Mouse (Mus musculus) lung, postnatal 14 days (tissue): ENCODE measurements around the gene Mical2.

ENCODE experiments used
- DNase-seq: peaks from one replicate; pipeline ENCODE4 v3.0.0; 2021

Mical2 gene

DNA sequence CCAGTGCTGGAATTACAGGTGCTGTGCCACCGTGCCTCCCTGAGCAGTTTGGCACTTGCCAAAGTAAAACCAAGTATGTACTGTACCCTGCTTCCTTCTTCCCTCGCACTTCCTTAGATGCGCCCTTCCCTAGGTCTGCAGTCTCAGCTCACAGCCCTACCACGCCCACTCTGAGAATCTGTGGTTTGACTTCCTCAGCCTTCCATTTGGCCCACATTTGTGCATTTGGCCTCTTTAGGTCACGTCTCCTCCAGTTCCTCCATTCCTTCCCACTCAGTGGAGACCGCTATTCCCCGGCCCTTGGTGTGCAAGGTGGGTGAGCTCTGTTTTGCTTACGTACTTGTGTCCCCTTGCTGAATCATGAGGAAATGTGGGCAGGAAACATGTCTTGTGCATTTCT is 59.9 kb downstream of the Mical2 start:
- no peak for DNase-seq

DNA sequence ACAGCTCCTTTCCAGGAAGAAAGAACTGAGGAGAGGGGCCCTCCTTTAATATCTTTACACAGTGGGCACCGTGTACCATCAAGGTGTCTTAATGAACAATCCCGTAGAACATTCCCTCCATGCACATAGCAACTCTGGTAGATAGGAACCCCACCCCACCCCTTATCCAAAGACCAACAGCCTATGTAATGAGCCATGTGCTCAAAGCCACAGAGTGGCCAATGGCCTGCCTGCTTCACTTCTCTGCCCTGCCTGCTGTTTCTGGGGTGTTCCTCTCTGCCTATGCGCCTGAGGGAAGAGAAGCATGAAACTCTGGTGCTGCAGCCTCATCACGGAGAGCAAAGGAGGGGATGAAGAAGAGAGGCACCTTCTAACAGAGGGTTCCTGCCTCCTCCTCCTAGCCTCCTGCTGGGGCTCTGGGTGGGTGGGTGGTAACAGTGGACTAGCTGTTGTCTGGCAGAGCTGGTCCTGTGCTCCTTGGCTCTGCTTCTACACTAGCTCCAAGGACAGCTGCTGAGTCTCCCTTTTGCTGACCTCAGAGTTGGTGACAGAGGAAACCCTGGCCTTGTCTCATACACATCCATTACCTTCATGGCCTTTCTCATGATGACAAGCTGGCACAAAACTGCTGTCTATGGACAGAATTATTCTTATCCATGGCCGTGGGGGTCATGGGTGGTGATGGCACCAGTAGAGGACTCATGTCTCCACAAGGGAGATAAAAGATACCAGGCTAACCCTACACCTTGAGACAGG is 62.9 kb downstream of the Mical2 start:
- DNase-seq: no peak

DNA sequence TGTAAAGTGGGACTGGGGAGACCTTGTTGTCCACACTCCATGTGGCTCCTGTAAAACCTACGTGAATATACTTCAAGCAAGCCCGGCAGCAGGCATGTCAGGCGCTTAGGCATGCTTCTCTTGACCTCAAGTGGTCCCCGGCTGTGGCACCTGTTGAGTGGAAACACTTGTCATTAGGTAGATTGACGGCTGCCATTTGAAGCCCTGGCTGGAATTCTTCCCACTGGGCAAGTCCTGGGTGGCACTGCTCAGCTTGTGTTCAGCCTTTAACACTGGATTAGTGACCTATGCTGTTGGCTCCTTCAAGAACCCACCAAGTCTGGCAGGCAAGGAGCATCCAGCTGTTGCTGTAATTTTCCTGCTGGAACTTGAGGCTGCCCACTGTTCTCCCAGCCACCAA is 63.9 kb downstream of the Mical2 start:
- DNase-seq: peak; percentile 65

DNA sequence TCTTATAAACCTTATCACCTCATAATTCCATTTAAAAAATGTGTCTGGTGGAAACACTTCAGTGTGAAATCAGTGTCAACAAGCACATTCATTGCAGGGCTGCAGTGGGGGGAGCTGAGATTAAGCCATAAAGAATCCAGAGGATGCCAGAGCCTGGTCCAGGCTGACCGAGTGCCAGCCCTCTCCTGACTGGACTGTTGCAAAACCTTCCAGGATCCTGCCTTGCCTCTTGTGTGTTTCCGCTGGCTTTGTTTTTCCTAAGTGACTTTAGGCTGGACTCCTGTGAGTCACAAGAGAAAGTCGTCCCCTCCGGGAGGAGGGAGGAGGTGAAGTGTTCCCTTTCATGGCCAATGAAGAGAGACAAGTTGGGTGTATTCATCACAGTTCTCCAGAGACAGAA is 64.3 kb downstream of the Mical2 start:
- peak; percentile 72 for DNase-seq

DNA sequence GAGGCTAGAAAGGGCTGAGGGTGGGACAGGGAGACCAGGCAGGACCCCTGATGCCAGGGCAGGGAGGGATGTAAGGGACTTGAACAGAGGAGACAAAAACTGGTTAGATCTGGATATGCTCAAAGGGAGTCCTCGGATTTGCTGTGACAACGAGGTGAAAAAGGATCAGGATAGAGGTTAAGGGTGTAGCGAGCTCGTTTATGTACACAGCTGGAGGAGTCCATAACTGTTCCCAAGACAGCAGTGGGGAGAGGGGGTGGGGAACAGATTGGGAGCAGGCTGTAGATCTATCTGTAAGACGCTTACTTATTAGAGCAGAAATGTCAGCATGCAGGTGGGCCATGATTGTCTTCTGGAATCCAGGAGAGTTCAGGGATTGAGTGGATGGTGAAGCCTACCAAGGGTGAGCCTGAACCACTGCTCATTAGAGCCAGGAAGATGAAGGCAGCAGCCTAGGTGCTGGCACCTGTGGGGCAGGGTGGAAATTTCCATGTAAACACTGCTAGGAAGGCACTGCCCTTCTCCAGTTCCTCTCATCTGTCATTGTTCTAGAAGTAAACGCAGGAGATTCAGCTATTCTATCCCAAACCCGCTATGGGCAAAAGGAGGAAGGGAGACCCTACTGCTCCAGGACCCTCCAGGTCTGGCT is 67.9 kb downstream of the Mical2 start:
- DNase-seq: no peak

DNA sequence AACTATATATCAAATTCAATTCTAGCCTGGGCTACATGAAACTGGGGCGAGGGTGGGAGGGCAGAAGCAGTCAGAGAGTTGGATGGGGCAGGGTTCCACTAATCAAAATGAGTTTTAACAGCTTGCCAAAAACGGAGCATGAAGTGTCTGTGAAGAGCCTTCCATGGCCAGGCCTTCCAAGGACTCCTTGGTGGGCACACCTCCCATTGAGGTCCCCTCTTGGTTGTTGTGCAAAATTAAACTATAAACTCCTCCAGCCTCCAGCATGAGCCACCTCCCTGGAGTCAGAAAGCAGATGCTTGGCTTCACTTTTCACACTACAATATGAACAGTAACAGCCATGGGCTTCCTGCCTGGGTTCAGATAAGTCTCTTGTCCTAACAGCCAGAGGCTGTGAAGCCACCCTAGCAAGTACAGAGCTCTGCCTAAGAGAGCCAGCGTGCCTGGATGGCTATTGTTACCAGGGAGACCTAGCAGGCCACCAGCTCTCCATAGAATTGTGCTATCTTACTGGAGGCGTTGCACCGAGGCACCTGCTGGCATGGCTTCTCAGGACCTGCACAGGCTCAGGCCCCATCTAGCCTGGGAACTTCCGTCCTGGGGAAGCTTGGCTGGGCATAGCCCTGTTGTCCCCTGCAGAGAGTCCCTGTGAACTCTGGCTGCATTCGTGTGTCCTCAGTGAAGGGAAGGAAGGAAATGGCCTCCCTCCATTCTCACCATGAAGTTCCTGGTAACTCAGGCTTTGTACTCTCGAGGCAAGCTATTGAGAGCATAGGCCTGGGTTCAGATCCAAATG is 70.0 kb downstream of the Mical2 start:
- DNase-seq: no peak

DNA sequence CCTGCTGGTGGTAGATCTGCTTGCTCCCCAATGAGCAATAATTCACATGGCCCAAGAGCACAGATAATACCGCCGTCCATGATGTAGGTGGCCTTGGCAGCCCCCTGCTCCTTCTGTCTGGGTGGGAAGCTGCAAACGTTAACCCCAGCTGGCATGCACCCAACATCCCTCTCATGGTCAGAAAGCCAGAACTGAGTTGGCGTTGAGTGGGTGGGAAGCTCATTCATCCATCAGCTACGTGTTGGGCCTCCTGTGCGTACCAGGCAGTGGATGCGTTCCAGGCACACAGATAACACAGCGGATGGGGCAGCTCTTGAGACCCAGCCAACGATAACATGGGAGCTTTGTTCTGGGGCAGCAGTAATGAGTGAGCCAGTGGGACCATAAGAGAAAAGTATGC is 72.4 kb downstream of the Mical2 start:
- DNase-seq: peak; percentile 46

DNA sequence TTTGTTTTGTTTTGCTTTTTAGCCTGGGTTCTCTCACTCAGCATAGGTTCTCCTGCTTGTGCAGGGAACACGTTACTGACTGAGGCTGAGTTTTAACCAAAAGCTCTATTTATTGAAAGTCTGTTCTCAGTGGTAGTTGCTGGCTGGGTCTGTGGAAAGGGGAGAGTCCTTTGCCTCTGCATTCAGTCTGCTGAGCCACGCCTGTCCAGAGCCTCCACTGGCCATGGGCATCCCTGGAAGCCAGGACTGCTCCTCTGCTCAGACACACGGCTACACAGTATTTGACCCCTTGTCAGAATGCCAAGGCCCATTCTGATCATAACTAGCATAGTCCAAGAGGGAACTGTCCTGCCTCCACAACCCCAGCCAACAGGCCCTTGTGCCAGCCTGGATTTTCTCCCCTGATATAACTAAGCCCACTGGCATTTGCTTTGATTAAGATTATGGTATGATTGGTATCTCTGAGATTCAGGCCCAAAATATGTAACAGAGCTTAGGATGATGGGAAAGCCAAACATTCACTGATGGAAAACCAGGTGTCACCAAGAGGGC is 73.3 kb downstream of the Mical2 start:
- DNase-seq: peak; percentile 46

DNA sequence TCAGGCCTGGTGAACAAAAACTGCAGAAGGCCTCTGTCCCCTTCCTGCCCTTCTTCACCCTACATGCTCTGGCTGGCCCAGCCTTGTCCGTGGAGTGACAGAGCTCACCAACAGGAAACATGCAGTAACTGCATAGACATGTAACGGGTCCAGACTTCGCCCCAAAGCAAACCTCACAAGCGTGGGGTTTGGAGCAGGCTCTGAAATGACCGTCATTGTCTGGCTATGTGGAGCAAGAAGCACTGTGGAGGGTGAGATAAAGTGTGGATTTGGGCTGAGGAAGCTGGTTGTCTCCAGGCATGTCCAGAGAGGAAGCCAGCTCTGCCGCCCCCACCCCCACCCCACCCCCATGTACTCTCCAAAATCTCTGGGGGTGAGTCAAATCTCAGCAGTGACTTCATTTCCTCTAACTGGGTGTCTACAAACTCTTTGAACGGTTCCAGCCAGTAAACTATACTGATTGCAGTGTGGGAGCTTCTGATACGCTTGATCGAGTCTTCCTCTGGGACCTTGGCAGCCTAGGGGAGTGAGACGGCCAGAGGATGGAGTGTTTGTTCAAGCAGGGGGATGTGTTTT is 74.0 kb downstream of the Mical2 start:
- DNase-seq: peak; percentile 57

DNA sequence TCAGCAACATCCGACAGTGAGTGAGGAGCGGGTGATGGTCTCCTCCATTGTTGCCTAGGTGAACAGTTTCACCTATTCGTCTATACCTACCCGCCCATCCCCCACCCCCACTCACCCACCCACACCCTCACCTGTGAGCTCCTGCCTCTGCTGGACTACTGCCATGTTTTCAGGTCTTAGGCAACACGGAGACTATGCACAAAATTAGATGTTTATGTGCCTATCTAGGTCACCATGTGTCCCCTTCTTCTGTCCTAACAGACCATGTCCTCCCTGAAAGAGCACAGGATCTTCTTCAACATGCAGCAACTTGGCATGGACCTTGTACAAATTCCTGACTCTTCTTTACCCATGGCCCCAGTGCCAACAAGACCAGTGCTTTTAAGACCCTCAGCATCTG is 74.5 kb downstream of the Mical2 start:
- no peak for DNase-seq

DNA sequence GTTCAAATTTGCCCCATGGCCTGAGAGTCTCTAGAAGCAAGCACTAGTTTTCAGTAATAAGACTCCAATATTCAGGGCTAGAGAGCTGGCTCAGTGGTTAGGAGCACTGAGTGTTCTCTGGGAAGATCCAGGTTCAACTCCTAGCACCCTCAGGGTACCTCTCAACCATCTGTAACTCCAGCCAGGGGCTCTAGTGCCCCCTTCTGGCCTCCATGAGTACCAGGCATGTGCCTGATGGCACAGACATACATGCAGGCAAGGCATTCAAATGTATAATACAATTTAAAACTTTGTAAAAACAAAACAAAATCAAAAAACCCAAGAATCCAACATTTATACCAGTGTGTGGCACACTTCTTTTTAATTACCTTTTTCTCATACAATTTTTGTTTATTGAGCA is 75.4 kb downstream of the Mical2 start:
- no peak for DNase-seq

DNA sequence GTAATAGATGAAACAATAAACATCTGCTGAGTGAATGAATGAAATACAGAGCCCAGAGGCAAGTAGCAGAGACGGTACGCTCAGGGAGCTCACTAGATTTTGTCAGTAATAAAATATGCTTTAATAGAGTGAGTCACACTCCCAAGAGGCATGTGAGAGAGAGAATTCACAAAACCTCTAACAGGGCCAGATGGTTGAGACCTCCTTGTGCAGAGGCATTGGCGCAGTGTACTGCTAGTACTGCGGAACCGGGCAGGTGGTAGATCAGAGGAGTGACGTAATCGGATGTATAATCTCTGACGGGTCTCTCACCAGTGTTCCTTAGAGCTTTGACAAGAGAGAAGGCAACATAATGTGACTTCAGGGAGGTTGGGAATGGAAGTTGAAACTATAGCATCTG is 78.7 kb downstream of the Mical2 start:
- no peak for DNase-seq

DNA sequence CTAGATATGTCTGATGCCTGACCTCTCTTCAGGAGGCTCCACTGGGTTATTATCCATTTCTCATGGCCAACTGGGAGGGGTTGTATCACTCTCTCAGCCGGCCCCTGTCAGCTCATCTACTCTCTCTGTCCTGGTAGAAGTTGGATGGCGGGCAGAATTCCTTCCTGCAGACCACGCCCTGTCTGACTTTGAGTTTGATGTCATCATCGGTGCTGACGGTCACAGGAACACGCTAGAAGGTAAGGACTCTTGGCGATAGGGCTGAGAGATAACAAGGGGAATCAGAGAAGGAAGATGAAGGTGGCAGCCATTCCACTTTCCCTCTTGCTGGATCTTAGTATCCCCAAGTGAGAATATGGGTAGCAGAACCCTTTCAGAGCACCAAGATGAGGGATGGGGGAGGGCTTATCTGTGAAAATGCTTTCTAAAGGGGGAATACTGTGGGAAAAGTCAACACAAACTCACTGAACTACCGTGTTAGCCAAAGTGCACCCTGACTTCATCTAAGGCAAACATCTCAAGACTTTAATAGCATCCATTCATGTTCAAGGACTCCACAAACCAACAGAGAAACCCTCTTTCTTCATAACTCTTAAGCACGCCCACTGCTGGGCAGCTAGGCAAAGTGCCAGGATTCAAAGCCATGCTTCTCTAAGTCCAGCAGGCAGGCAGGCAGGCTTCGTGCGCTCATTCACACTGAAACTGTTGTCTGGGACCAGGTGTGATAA is 83.8 kb downstream of the Mical2 start:
- peak; percentile 75 for DNase-seq

DNA sequence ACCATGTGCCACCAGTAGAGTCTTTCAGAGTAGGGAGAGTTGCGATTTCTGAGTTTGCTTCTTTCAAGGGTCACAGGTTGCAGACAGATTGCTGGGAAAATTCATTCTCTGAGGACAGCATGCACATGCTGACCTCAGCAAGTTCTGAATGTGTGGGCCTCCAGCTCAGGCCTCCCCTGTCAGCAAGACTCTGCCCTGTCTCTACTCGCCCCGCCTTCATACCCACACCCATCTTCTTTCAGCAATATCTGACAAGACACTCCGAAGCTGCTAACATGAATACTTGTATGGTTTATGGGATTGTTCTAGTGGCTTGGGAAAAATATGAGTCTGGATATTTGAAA is 84.3 kb downstream of the Mical2 start:
- no peak for DNase-seq

DNA sequence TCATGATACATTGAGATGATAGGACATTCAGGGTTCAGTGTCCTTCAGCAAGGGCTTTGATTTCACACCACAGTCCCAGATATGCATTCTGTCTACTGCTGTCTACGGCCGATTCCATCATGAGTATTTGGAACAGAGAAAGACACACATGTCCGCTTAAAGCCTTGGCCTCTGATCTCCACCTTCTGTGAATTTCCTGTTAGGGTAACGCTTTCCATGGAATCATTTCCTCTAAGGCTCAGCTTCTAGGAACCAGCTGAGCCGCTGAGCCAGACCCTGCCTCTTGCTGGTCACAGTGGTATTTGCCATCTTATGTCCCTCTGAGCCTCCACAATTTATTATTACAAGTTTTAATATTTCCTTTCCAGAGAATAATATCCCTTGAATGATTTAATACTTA is 87.6 kb downstream of the Mical2 start:
- no peak for DNase-seq

DNA sequence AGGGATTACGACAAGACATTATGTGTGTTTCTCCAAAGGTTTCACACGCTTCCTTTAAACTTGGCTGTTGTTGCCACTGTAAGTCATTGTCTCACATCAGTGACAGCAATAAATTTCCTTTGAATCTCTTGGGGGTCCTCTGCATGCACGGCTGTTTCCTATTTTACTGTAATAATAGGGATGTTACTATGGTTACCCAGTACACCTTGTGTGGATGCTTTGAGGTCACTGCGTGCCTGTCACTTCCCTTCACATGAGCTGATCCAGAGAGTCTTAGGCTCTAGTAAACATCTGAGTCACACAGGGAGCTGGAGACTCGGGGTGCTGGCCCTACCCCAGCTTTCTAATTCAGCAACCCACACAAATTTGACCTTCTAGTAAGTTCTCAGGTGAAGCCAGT is 88.0 kb downstream of the Mical2 start:
- DNase-seq: no peak

DNA sequence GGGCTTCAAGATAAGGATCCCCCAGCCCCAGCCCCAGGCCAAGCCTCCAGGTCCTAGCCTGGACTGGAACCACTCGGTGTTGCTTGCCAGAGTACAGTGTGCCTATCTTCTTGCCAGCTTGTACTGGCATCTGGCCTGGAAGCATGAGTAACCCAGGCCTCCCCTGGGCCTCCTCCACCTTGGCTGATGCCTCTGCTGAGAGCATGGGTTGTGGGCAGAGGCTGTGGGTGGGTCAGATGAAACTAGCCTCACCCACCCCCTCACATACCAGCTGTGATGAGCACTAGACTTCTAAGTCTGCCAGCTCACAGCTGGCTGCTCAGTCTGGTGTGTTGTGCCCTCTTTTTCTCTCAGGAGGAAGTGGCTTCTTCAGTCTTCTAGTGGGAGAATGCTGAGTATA is 90.6 kb downstream of the Mical2 start:
- no peak for DNase-seq

DNA sequence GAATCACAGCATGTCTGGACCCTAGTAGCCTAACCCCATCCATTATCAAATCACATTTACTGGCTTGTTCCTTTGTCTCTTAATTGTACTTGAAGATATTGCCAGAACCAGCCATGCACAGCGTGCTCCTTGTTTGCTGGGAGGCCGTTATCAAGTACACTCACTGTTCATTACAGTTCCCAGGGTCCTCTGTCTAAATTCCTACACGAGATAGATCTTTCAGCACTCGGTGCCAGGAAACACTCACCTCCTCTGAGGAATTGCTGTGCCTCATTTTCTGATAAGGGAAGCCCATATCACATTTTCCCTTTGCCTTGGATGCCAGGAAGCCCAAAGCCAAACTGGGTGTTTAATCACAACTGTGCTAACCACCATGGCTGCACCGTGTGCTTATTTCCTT is 91.8 kb downstream of the Mical2 start:
- no peak for DNase-seq

DNA sequence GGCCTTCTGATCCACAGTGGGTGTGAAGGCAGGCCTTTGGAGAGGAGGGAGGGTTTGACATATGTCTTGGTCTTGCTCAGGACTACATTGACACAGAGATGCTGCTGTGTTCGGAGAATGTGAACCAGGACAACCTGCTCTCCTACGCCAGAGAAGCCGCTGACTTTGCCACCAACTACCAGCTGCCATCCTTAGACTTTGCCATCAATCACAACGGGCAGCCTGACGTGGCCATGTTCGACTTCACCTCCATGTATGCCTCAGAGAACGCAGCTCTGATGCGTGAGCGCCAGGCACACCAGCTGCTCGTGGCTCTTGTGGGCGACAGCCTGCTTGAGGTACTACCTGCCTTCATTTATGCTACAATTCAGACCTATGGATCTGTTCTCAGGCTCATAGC is 92.7 kb downstream of the Mical2 start:
- no peak for DNase-seq

DNA sequence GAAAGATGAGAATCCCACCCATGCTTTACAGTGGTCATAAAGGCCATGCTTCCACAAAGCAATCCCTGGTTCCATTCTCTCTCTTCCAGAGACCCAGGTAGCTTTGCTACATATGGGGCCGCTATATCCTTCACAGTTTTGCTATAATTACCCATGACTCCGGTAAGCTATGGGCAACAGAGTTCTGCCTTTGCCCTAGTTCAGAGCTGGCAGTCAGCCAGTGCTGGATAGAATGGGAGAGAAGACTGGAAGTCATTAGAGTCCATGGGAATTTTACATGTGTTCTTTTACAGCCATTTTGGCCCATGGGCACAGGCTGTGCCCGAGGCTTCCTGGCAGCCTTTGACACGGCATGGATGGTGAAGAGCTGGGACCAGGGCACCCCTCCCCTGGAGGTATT is 93.8 kb downstream of the Mical2 start:
- no peak for DNase-seq

DNA sequence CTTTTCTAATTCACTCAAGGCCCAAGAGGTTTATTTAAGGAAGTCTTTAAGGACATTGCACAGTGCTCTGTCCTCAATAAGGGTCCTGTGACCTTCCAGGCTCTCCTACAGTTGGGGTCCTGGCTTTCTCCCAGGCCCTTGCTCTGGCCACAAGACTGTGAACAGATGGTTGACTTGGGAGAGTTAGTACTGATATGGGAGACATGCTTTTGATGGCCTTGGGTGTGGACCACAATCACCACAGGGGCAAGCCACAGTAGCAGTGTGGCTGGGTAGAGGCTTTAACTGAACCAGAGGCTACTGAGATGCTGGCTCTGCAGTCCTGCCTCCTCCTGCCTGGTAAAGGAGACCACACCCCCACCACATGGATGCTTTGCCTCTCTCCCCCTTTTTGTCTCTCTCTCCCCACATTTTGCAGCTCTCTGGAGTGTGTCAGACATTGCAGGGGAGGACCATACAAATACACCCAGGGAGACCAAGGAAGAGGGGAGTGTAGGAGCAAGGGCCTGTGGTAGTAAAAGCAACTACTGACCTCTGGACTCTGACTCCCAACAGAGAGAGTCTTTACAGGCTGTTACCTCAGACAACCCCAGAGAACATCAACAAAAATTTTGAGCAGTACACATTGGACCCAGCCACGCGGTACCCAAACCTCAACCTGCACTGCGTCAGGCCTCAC is 94.5 kb downstream of the Mical2 start:
- no peak for DNase-seq
